Mouse (Mus musculus) C2C12 (cell line): Measurements from ENCODE around the gene S100a6.

Experiments used
- CEBPB ChIP-seq: IDR thresholded peaks from one replicate; pipeline ENCODE4 v1.6.1; 2011; ENCODE audit warnings: low read depth, mild to moderate bottlenecking, control low read depth, moderate library complexity
- CTCF ChIP-seq: IDR thresholded peaks from one replicate; pipeline ENCODE4 v1.5.1; 2011; ENCODE audit not compliant: control insufficient read depth, insufficient read depth, insufficient read length
- MAX ChIP-seq: IDR thresholded peaks from one replicate; pipeline ENCODE4 v1.6.1; 2011; ENCODE audit warnings: mild to moderate bottlenecking, control low read depth
- MYOG ChIP-seq: IDR thresholded peaks from one replicate; pipeline ENCODE4 v1.6.1; 2011; ENCODE audit not compliant: control insufficient read depth, insufficient read length; ENCODE audit errors: extremely low read depth

GRCm38 (mm10) chr3:90587361-90588101, 25.2 kb upstream of the S100a6 start:
- TF ChIP-seq MYOG (no peak), CTCF (no peak), CEBPB (no peak), MAX (peak; percentile 80)
